Mouse (Mus musculus) thymus, adult 2 months (tissue): Measurements from ENCODE around the gene Gad2. TPM values are rescaled to one million over a fixed set of nuclear protein-coding genes. Genes with fewer than 3 reads are reported as not detected.

ENCODE experiments used
- DNase-seq: peaks from one replicate; pipeline ENCODE4 v3.0.0; 2021
- H3K27ac ChIP-seq: fragments of 200-500 bp; 2 replicates; pipeline ENCODE4 v1.5.1; 2012; ENCODE audit warnings: low read length, control low read depth; ENCODE audit not compliant: control insufficient read depth, insufficient read depth
- H3K27me3 ChIP-seq: fragments of 200-500 bp; 2 replicates; pipeline ENCODE4 v1.6.1; 2012; ENCODE audit warnings: mild to moderate bottlenecking, low read length, moderate library complexity, mixed read lengths; ENCODE audit not compliant: control insufficient read depth, insufficient read depth
- H3K36me3 ChIP-seq: fragments of 200-500 bp; 2 replicates; pipeline ENCODE4 v1.6.1; 2012; ENCODE audit warnings: mild to moderate bottlenecking, low read length, moderate library complexity; ENCODE audit not compliant: control insufficient read depth, insufficient read depth
- H3K4me1 ChIP-seq: fragments of 200-500 bp; replicated peaks from 2 replicates; pipeline ENCODE4 v1.6.1; 2012; ENCODE audit warnings: low read length; ENCODE audit not compliant: control insufficient read depth, insufficient read depth
- H3K4me3 ChIP-seq: fragments of 200-500 bp; 2 replicates; pipeline ENCODE4 v1.5.1; 2012; ENCODE audit warnings: mild to moderate bottlenecking, low read length, control low read depth, moderate library complexity; ENCODE audit not compliant: control insufficient read depth, insufficient read depth
- CTCF ChIP-seq: fragments of 200-500 bp; IDR thresholded peaks from 2 replicates; pipeline ENCODE4 v1.5.1; 2012; ENCODE audit warnings: mild to moderate bottlenecking, control low read depth, low read length, moderate library complexity, borderline replicate concordance; ENCODE audit not compliant: control insufficient read depth, poor library complexity, insufficient read depth; ENCODE audit errors: extremely low read depth
- POLR2A ChIP-seq: fragments of 200-500 bp; IDR thresholded peaks from 2 replicates; pipeline ENCODE4 v1.6.1; 2012; ENCODE audit warnings: mild to moderate bottlenecking, low read length, control low read depth, moderate library complexity; ENCODE audit not compliant: control insufficient read depth, poor library complexity, insufficient read depth; ENCODE audit errors: extremely low read depth
- WGBS: fragments of 180-500 bp; shearing (Covaris S2); methylation state at CpG from one replicate; pipeline ENCODE4 v1.1.7; 2018; 5-methylcytosine and 5-hydroxymethylcytosine counted together
- polyA plus RNA-seq: library from polyadenylated mRNA; depleted of rRNA; stranded (reverse); fragments of >200 nt; gene quantifications from 2 replicates; pipeline ENCODE4 v1.2.3, GENCODE M21; 2012; rRNA removed

Gene Gad2
- polyA plus RNA-seq, 1 experiment, result not detected

- no peaks in the 10 kb centered on the region for H3K36me3 ChIP-seq
These were observed 105.1 kb downstream of the Gad2 start for GRCm38 (mm10) chr2:22727113-22727512.

GRCm38 (mm10) chr2:22736134-22736533 lies 114.1 kb downstream of the Gad2 start:
- Histone ChIP-seq H3K27me3 (no peaks in the 10 kb centered on the region), H3K4me3 (no peak overlapping the region), H3K36me3 (no peaks in the 10 kb centered on the region), H3K27ac (no peak overlapping the region), H3K4me1 (no peaks in the 10 kb centered on the region)
- TF ChIP-seq POLR2A (no peak), CTCF (no peak)
- WGBS, result 86% methylated on average over 2 of the region's 2 CpGs
- DNase-seq, result no peak

More at GRCm38 (mm10) chr2:22727113-22727512, 105.1 kb downstream of the Gad2 start:
- no peak overlapping the region for H3K4me3 ChIP-seq
- H3K27ac ChIP-seq, result no peak overlapping the region
- 0 out of 2 replicates have a peak, but pooled peaks cover under 1% of the 10 kb centered on the region for H3K4me1 ChIP-seq
- H3K27me3 ChIP-seq, result no peaks in the 10 kb centered on the region
- TF ChIP-seq CTCF, result no peak
- no peak for TF ChIP-seq POLR2A
- WGBS, result 89% methylated on average over 1 of the region's 1 CpGs
- DNase-seq, result no peak

- Histone ChIP-seq H3K27ac (no peak overlapping the region), H3K4me1 (0 out of 2 replicates have a peak, but pooled peaks cover 2% of the 10 kb centered on the region), H3K36me3 (no peaks in the 10 kb centered on the region), H3K27me3 (no peaks in the 10 kb centered on the region), H3K4me3 (no peak overlapping the region)
- no peak for DNase-seq
- TF ChIP-seq POLR2A (no peak), CTCF (no peak)
- WGBS, result 54% methylated on average over 1 of the region's 1 CpGs
These were observed 117.4 kb downstream of the Gad2 start for GRCm38 (mm10) chr2:22739369-22739768.

- TF ChIP-seq CTCF (no peak), POLR2A (no peak)
- Histone ChIP-seq H3K27ac (no peak overlapping the region), H3K27me3 (no peaks in the 10 kb centered on the region), H3K36me3 (no peaks in the 10 kb centered on the region), H3K4me1 (0 out of 2 replicates have a peak, but pooled peaks cover 2% of the 10 kb centered on the region), H3K4me3 (no peak overlapping the region)
- DNase-seq, result no peak
- 80% methylated on average over 1 of the region's 1 CpGs for WGBS
These were observed 118.4 kb downstream of the Gad2 start for GRCm38 (mm10) chr2:22740441-22740840.

GRCm38 (mm10) chr2:22741222-22741621 lies 119.2 kb downstream of the Gad2 start:
- H3K4me1 ChIP-seq, result 0 out of 2 replicates have a peak, but pooled peaks cover 2% of the 10 kb centered on the region
- H3K27ac ChIP-seq, result no peak overlapping the region
- TF ChIP-seq CTCF (no peak), POLR2A (no peak)
- no peaks in the 10 kb centered on the region for H3K36me3 ChIP-seq
- 86% methylated on average over 3 of the region's 3 CpGs for WGBS
- H3K27me3 ChIP-seq, result no peaks in the 10 kb centered on the region
- no peak overlapping the region for H3K4me3 ChIP-seq
- DNase-seq, result no peak

Other genes starting within 250 kb of the Gad2 start
- 45.2 and 52.3 TPM in 2 replicates for gene Apbb1ip, start 151.9 kb downstream of the Gad2 start, polyA plus RNA-seq